Mouse (Mus musculus) lung, embryonic 14.5 days (tissue): Measurements from ENCODE around the gene Klra2. TPM values are rescaled to one million over a fixed set of nuclear protein-coding genes. Genes with fewer than 3 reads are reported as not detected.

Source experiments
- ATAC-seq: fragments of 200-750 bp; cut with Nextera tagmentation; 2 replicates; pipeline ENCODE4 v1.8.0; 2017; ENCODE audit warnings: mild to moderate bottlenecking, moderate TSS enrichment, moderate library complexity; ENCODE audit not compliant: insufficient read depth
- DNase-seq: peaks from one replicate; pipeline ENCODE4 v3.0.0-alpha.2; 2015
- H3K27ac ChIP-seq: fragments of 300-500 bp; sonication (generic); 2 replicates; pipeline ENCODE4 v1.5.1; 2014; ENCODE audit warnings: low read depth, mild to moderate bottlenecking, moderate library complexity
- H3K27me3 ChIP-seq: fragments of 300-500 bp; sonication (generic); 2 replicates; pipeline ENCODE4 v1.6.1; 2014; ENCODE audit warnings: low read length, control low read depth; ENCODE audit not compliant: insufficient read depth
- H3K36me3 ChIP-seq: fragments of 300-500 bp; sonication (generic); 2 replicates; pipeline ENCODE4 v1.6.1; 2014; ENCODE audit warnings: control low read depth; ENCODE audit not compliant: insufficient read depth
- H3K4me1 ChIP-seq: fragments of 300-500 bp; sonication (generic); 2 replicates; pipeline ENCODE4 v1.6.1; 2014; ENCODE audit warnings: antibody characterized with exemption, control low read depth; ENCODE audit not compliant: insufficient read depth
- H3K4me2 ChIP-seq: fragments of 300-500 bp; sonication (generic); 2 replicates; pipeline ENCODE4 v1.6.1; 2014; ENCODE audit warnings: mild to moderate bottlenecking
- H3K4me3 ChIP-seq: fragments of 300-500 bp; sonication (generic); 2 replicates; pipeline ENCODE4 v1.5.1; 2014; ENCODE audit warnings: low read depth, low read length
- H3K9ac ChIP-seq: fragments of 300-500 bp; sonication (generic); 2 replicates; pipeline ENCODE4 v1.6.1; 2014
- H3K9me3 ChIP-seq: fragments of 300-500 bp; sonication (generic); 2 replicates; pipeline ENCODE4 v1.6.1; 2016; ENCODE audit warnings: low read depth, low read length, control low read depth
- CTCF ChIP-seq: IDR thresholded peaks from 2 replicates; pipeline ENCODE4 v1.5.1; 2016; ENCODE audit warnings: antibody characterized with exemption, low read depth
- WGBS: fragments of 180-500 bp; shearing (Covaris S2); extraction: QIAGEN DNeasy Blood & Tissue Kit; methylation state at CpG from one replicate; pipeline ENCODE4 v1.1.7; 2014; 5-methylcytosine and 5-hydroxymethylcytosine counted together
- polyA plus RNA-seq: library from polyadenylated mRNA; unstranded; fragments of >200 nt; fragmentation: Nextera tagmentation; extraction: Ambion mirVana; gene quantifications from 2 replicates; pipeline ENCODE4 v1.2.1, GENCODE M21; 2014

Klra2 gene
- polyA plus RNA-seq, 1 experiment from 2014 or later = 0.26 TPM

GRCm38 (mm10) chr6:131276659-131277058 lies 29.5 kb upstream of the Klra2 start:
- H3K4me3 ChIP-seq = no peak overlapping the region
- no peaks in the 10 kb centered on the region for H3K9me3 ChIP-seq
- peaks cover 6% of the 10 kb centered on the region; the same call in 1 of the 2 replicates for H3K36me3 ChIP-seq
- ATAC-seq (no peak), DNase-seq (no peak)
- H3K27ac ChIP-seq = no peak overlapping the region
- no peak for TF ChIP-seq CTCF
- H3K4me2 ChIP-seq = no peak overlapping the region
- no peaks in the 10 kb centered on the region for H3K4me1 ChIP-seq
- no peak overlapping the region for H3K9ac ChIP-seq
- H3K27me3 ChIP-seq = no peaks in the 10 kb centered on the region
- WGBS = 79% methylated on average over 4 of the region's 4 CpGs

DNA sequence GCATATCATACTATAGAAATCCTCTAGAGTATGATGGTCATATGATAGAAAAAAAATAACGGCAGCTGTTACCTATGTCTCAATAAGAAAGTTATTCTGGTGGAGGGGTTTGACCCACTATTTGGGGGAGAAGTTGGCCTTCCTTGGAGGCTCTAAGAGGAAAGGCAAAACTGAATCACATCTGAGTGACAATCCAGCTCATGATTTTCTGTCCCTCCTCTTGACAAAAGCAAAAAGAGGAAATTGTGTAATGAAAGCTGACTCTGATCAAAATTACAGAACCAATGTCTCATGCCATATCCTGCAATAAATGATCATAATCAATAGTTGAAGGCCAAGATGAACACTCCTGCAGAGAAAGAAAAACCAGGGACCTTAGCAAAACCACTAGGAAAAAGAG lies 25.1 kb upstream of the Klra2 start:
- TF ChIP-seq CTCF = no peak
- Histone ChIP-seq H3K4me3 (no peak overlapping the region), H3K27ac (no peak overlapping the region), H3K4me1 (no peaks in the 10 kb centered on the region), H3K9me3 (no peaks in the 10 kb centered on the region), H3K4me2 (no peak overlapping the region), H3K9ac (no peak overlapping the region), H3K36me3 (0 out of 2 replicates have a peak, but pooled peaks cover 6% of the 10 kb centered on the region), H3K27me3 (no peaks in the 10 kb centered on the region)
- no peak for DNase-seq
- WGBS = 91% methylated on average over 1 of the region's 1 CpGs
- ATAC-seq = no peak

- Histone ChIP-seq H3K9ac (no peak overlapping the region), H3K4me3 (no peak overlapping the region), H3K36me3 (no peaks in the 10 kb centered on the region), H3K4me2 (no peak overlapping the region), H3K4me1 (no peaks in the 10 kb centered on the region), H3K27me3 (no peaks in the 10 kb centered on the region), H3K27ac (no peak overlapping the region), H3K9me3 (no peaks in the 10 kb centered on the region)
- TF ChIP-seq CTCF = no peak
- DNase-seq = no peak
- ATAC-seq = no peak
- 50% methylated on average over 1 of the region's 1 CpGs for WGBS
Measured at GRCm38 (mm10) chr6:131270312-131270711, 23.1 kb upstream of the Klra2 start.

- no peak for ATAC-seq
- Histone ChIP-seq H3K4me3 (no peak overlapping the region), H3K4me1 (no peaks in the 10 kb centered on the region), H3K9me3 (no peaks in the 10 kb centered on the region), H3K4me2 (no peak overlapping the region), H3K27ac (no peak overlapping the region), H3K27me3 (no peaks in the 10 kb centered on the region), H3K9ac (no peak overlapping the region), H3K36me3 (no peaks in the 10 kb centered on the region)
- no peak for TF ChIP-seq CTCF
- DNase-seq = no peak
- WGBS = 84% methylated on average over 2 of the region's 2 CpGs
Measured at GRCm38 (mm10) chr6:131269599-131269998, 22.4 kb upstream of the Klra2 start.

DNA sequence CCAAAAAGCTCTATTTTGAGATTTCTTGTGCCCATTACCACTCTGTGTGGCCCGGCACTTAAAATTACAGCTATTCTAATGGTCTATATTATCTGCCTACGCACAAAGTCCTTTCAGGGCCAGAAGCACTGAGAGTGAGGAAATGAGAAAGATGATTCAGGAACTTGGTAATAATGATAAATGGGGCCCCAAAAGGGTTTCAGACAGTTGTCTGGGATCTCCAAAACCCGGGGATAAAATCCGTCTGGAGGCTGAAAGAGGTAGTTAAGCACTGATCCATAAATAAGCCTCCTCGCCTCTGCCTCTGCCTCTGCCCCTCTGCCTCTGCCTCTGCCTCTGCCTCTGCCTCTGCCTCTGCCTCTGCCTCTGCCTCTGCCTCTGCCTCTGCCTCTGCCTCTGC lies 17.0 kb upstream of the Klra2 start:
- no peaks in the 10 kb centered on the region for H3K36me3 ChIP-seq
- ATAC-seq (no peak), DNase-seq (no peak)
- no peaks in the 10 kb centered on the region for H3K4me1 ChIP-seq
- H3K4me2 ChIP-seq = no peak overlapping the region
- H3K9me3 ChIP-seq = no peaks in the 10 kb centered on the region
- H3K27me3 ChIP-seq = no peaks in the 10 kb centered on the region
- no peak overlapping the region for H3K27ac ChIP-seq
- no peak overlapping the region for H3K4me3 ChIP-seq
- no peak for TF ChIP-seq CTCF
- WGBS = 76% methylated on average over 5 of the region's 5 CpGs
- H3K9ac ChIP-seq = no peak overlapping the region

GRCm38 (mm10) chr6:131262778-131263177 lies 15.6 kb upstream of the Klra2 start:
- no peak overlapping the region for H3K27ac ChIP-seq
- no peaks in the 10 kb centered on the region for H3K4me1 ChIP-seq
- H3K4me3 ChIP-seq = no peak overlapping the region
- ATAC-seq (no peak), DNase-seq (no peak)
- no peak overlapping the region for H3K9ac ChIP-seq
- H3K4me2 ChIP-seq = no peak overlapping the region
- no peaks in the 10 kb centered on the region for H3K27me3 ChIP-seq
- H3K9me3 ChIP-seq = no peaks in the 10 kb centered on the region
- WGBS = 64% methylated on average over 3 of the region's 3 CpGs
- no peaks in the 10 kb centered on the region for H3K36me3 ChIP-seq
- no peak for TF ChIP-seq CTCF

DNA sequence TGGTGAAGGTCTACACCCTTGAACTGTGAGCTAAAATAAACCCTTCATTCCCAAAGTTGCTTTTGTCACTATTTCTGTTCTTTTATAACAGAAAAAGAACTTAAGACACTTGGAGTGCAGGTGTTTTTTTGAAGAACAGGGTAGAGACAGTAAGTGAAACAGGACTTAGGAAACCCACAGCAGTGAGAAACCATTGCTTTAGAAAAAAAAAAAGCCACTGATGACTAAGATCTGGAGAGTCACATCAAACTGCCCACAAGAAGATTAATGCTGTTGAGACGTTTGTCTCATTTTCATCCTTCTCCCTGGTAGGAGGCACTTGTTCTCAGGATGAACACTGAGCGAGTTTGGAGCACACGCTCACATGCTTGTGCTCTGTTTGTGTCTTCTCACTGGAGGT lies 14.8 kb upstream of the Klra2 start:
- no peaks in the 10 kb centered on the region for H3K9me3 ChIP-seq
- H3K27ac ChIP-seq = no peak overlapping the region
- H3K4me2 ChIP-seq = no peak overlapping the region
- H3K4me1 ChIP-seq = no peaks in the 10 kb centered on the region
- 80% methylated on average over 3 of the region's 3 CpGs for WGBS
- TF ChIP-seq CTCF = no peak
- no peak overlapping the region for H3K4me3 ChIP-seq
- no peaks in the 10 kb centered on the region for H3K36me3 ChIP-seq
- no peak overlapping the region for H3K9ac ChIP-seq
- DNase-seq (no peak), ATAC-seq (no peak)
- H3K27me3 ChIP-seq = no peaks in the 10 kb centered on the region

DNA sequence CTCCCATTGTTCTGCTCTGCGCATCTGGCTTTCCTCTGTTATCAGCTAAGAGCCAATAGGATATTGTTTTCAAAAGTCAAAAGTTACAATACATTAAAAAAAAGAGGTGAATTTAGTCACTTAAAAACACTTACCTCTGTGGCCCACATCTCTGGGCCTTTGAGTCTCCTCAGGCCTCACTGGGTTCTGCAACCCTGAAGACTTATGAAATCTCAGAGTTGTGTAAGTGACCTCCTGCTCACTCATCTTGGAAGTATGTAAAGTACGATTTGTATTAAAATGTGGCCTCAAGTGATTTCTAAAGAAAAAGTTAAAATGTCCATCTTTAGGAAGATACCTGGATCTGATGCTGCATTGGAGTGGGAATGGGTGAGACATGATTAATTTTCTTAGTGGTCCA lies 2.1 kb downstream of the Klra2 start:
- Histone ChIP-seq H3K4me2 (no peak overlapping the region), H3K27me3 (no peaks in the 10 kb centered on the region), H3K4me1 (no peaks in the 10 kb centered on the region), H3K9ac (no peak overlapping the region), H3K9me3 (no peaks in the 10 kb centered on the region), H3K4me3 (no peak overlapping the region), H3K36me3 (no peaks in the 10 kb centered on the region), H3K27ac (no peak overlapping the region)
- WGBS = 67% methylated on average over 2 of the region's 2 CpGs
- no peak for DNase-seq
- no peak for ATAC-seq
- no peak for TF ChIP-seq CTCF

Other genes starting within 250 kb of the Klra2 start
- 57.0 and 68.2 TPM in 2 replicates for gene Magohb, start 45.9 kb upstream of the Klra2 start, polyA plus RNA-seq
- 1.5 and 1.7 TPM in 2 replicates for gene Styk1, start 106.2 kb upstream of the Klra2 start, polyA plus RNA-seq
- 59.1 and 65.1 TPM in 2 replicates for gene Ybx3, start 141.1 kb upstream of the Klra2 start, polyA plus RNA-seq
- gene 5430401F13Rik, start 239.0 kb upstream of the Klra2 start, polyA plus RNA-seq = not detected in 2 replicates
- not detected in 2 replicates for gene Gm6619, start 239.0 kb upstream of the Klra2 start, polyA plus RNA-seq